Mouse (Mus musculus): ENCODE data around the gene Ssx2ip. TPM values are rescaled to one million over a fixed set of nuclear protein-coding genes. Genes with fewer than 3 reads are reported as not detected.
A peak's percentile ranks its signal among the peaks of the same experiment; 100 is the strongest.

The Ssx2ip gene
- not detected in 2 replicates for polyA plus RNA-seq (2012; ENCODE audit: insufficient read depth, insufficient read length, low replicate concordance, missing spikeins)

- H3K4me1 ChIP-seq (ENCODE audit: control insufficient read depth, insufficient read depth, low read length), result peaks cover 10% of the 10 kb centered on the region
- H3K4me3 ChIP-seq (ENCODE audit: insufficient read depth, low read depth, low read length), result peak within 1 kb of the TSS; percentile 96
- under 1% methylated on average over 100 of the region's 100 CpGs for WGBS
- H3K27ac ChIP-seq (ENCODE audit: insufficient read depth, low read depth, low read length), result peak within 1 kb of the TSS; percentile 98
- TF ChIP-seq CTCF (IDR thresholded peaks at IDR 0.05; ENCODE audit: insufficient read depth, low read depth, low read length) (no peak), POLR2A (IDR thresholded peaks at IDR 0.05; ENCODE audit: insufficient read depth, low read depth, low read length) (peak; percentile 86)
Measured at GRCm38 (mm10) chr3:146404311-146405201, at the start of gene Ssx2ip. TSS of gene Ssx2ip (plus strand) at chr3:146404642.

GRCm38 (mm10) chr3:146355146-146355545 is 49.3 kb upstream of the Ssx2ip start:
- no peak for TF ChIP-seq POLR2A (IDR thresholded peaks at IDR 0.05; ENCODE audit: insufficient read depth, low read depth, low read length)
- no peak for TF ChIP-seq CTCF (IDR thresholded peaks at IDR 0.05; ENCODE audit: insufficient read depth, low read depth, low read length)
- H3K4me1 ChIP-seq (ENCODE audit: control insufficient read depth, insufficient read depth, low read length), result no peaks in the 10 kb centered on the region
- no peak overlapping the region for H3K4me3 ChIP-seq (ENCODE audit: insufficient read depth, low read depth, low read length)
- WGBS, result 75% methylated on average over 3 of the region's 3 CpGs
- no peak overlapping the region for H3K27ac ChIP-seq (ENCODE audit: insufficient read depth, low read depth, low read length)

- TF ChIP-seq POLR2A (IDR thresholded peaks at IDR 0.05; ENCODE audit: insufficient read depth, low read depth, low read length) (no peak), CTCF (IDR thresholded peaks at IDR 0.05; ENCODE audit: insufficient read depth, low read depth, low read length) (no peak)
- Histone ChIP-seq H3K4me1 (ENCODE audit: control insufficient read depth, insufficient read depth, low read length) (no peaks in the 10 kb centered on the region), H3K4me3 (ENCODE audit: insufficient read depth, low read depth, low read length) (no peak overlapping the region), H3K27ac (ENCODE audit: insufficient read depth, low read depth, low read length) (no peak overlapping the region)
- WGBS, result 95% methylated on average over 9 of the region's 9 CpGs
Measured at GRCm38 (mm10) chr3:146365471-146365870, 39.0 kb upstream of the Ssx2ip start.

- H3K4me1 ChIP-seq (ENCODE audit: control insufficient read depth, insufficient read depth, low read length), result peaks cover 2% of the 10 kb centered on the region; the same call in 1 of the 2 replicates
- H3K27ac ChIP-seq (ENCODE audit: insufficient read depth, low read depth, low read length), result no peak overlapping the region
- no peak overlapping the region for H3K4me3 ChIP-seq (ENCODE audit: insufficient read depth, low read depth, low read length)
- TF ChIP-seq CTCF (IDR thresholded peaks at IDR 0.05; ENCODE audit: insufficient read depth, low read depth, low read length) (no peak), POLR2A (IDR thresholded peaks at IDR 0.05; ENCODE audit: insufficient read depth, low read depth, low read length) (no peak)
- 54% methylated on average over 2 of the region's 2 CpGs for WGBS
Measured at GRCm38 (mm10) chr3:146367058-146367457, 37.4 kb upstream of the Ssx2ip start.

GRCm38 (mm10) chr3:146370553-146371095 is 33.8 kb upstream of the Ssx2ip start:
- H3K27ac ChIP-seq (ENCODE audit: insufficient read depth, low read depth, low read length), result no peak overlapping the region
- H3K4me1 ChIP-seq (ENCODE audit: control insufficient read depth, insufficient read depth, low read length), result peaks cover 2% of the 10 kb centered on the region; the same call in 1 of the 2 replicates
- H3K4me3 ChIP-seq (ENCODE audit: insufficient read depth, low read depth, low read length), result no peak overlapping the region
- WGBS, result 79% methylated on average over 7 of the region's 7 CpGs
- no peak for TF ChIP-seq POLR2A (IDR thresholded peaks at IDR 0.05; ENCODE audit: insufficient read depth, low read depth, low read length)
- no peak for TF ChIP-seq CTCF (IDR thresholded peaks at IDR 0.05; ENCODE audit: insufficient read depth, low read depth, low read length)

- Histone ChIP-seq H3K4me3 (ENCODE audit: insufficient read depth, low read depth, low read length) (no peak overlapping the region), H3K4me1 (ENCODE audit: control insufficient read depth, insufficient read depth, low read length) (peaks cover 2% of the 10 kb centered on the region; the same call in 1 of the 2 replicates), H3K27ac (ENCODE audit: insufficient read depth, low read depth, low read length) (no peak overlapping the region)
- no peak for TF ChIP-seq CTCF (IDR thresholded peaks at IDR 0.05; ENCODE audit: insufficient read depth, low read depth, low read length)
- no peak for TF ChIP-seq POLR2A (IDR thresholded peaks at IDR 0.05; ENCODE audit: insufficient read depth, low read depth, low read length)
- WGBS, result 74% methylated on average over 5 of the region's 5 CpGs
Measured at GRCm38 (mm10) chr3:146371201-146371600, 33.2 kb upstream of the Ssx2ip start.

- WGBS, result 66% methylated on average over 3 of the region's 3 CpGs
- H3K4me1 ChIP-seq (ENCODE audit: control insufficient read depth, insufficient read depth, low read length), result peaks cover 2% of the 10 kb centered on the region; the same call in 1 of the 2 replicates
- H3K4me3 ChIP-seq (ENCODE audit: insufficient read depth, low read depth, low read length), result no peak overlapping the region
- TF ChIP-seq CTCF (IDR thresholded peaks at IDR 0.05; ENCODE audit: insufficient read depth, low read depth, low read length), result no peak
- no peak for TF ChIP-seq POLR2A (IDR thresholded peaks at IDR 0.05; ENCODE audit: insufficient read depth, low read depth, low read length)
- no peak overlapping the region for H3K27ac ChIP-seq (ENCODE audit: insufficient read depth, low read depth, low read length)
Measured at GRCm38 (mm10) chr3:146374596-146375175, 29.8 kb upstream of the Ssx2ip start.

- TF ChIP-seq POLR2A (IDR thresholded peaks at IDR 0.05; ENCODE audit: insufficient read depth, low read depth, low read length) (no peak), CTCF (IDR thresholded peaks at IDR 0.05; ENCODE audit: insufficient read depth, low read depth, low read length) (no peak)
- Histone ChIP-seq H3K4me1 (ENCODE audit: control insufficient read depth, insufficient read depth, low read length) (peaks cover 2% of the 10 kb centered on the region; the same call in 1 of the 2 replicates), H3K27ac (ENCODE audit: insufficient read depth, low read depth, low read length) (no peak overlapping the region), H3K4me3 (ENCODE audit: insufficient read depth, low read depth, low read length) (no peak overlapping the region)
- WGBS, result 53% methylated on average over 4 of the region's 4 CpGs
Measured at GRCm38 (mm10) chr3:146375224-146375657, 29.2 kb upstream of the Ssx2ip start.
